Mouse (Mus musculus) spleen, adult 2 months (tissue): ENCODE results near the gene Ndufs2. TPM values are rescaled to one million over a fixed set of nuclear protein-coding genes. Genes with fewer than 3 reads are reported as not detected.

Experiments used
- DNase-seq, 2 experiments: peaks; one replicate each; pipeline versions ENCODE4 v3.0.0 to v3.0.0-alpha.2; 2012 to 2021; ENCODE audit warnings: low spot score in 2 of 2, low read depth in 1 of 2
- H3K27ac ChIP-seq: fragments of 200-500 bp; 2 replicates; pipeline ENCODE4 v1.5.1; 2012; ENCODE audit warnings: low read length, inconsistent platforms; ENCODE audit not compliant: insufficient read depth
- H3K27me3 ChIP-seq: fragments of 200-500 bp; 2 replicates; pipeline ENCODE4 v1.6.1; 2012; ENCODE audit warnings: mild to moderate bottlenecking, moderate library complexity, low read length, inconsistent platforms; ENCODE audit not compliant: control insufficient read depth, insufficient read depth
- H3K36me3 ChIP-seq: fragments of 200-500 bp; 2 replicates; pipeline ENCODE4 v1.6.1; 2012; ENCODE audit warnings: mild to moderate bottlenecking, low read length, inconsistent platforms; ENCODE audit not compliant: control insufficient read depth, insufficient read depth
- H3K4me1 ChIP-seq: fragments of 200-500 bp; 2 replicates; pipeline ENCODE4 v1.6.1; 2011; ENCODE audit warnings: inconsistent platforms; ENCODE audit not compliant: control insufficient read depth, insufficient read depth, insufficient read length
- H3K4me3 ChIP-seq: fragments of 200-500 bp; 2 replicates; pipeline ENCODE4 v1.5.1; 2011; ENCODE audit warnings: mild to moderate bottlenecking, inconsistent platforms; ENCODE audit not compliant: insufficient read depth, insufficient read length; ENCODE audit errors: extremely low read depth
- CTCF ChIP-seq: fragments of 200-500 bp; IDR thresholded peaks from 2 replicates; pipeline ENCODE4 v1.5.1; 2011; ENCODE audit warnings: mild to moderate bottlenecking, inconsistent platforms; ENCODE audit not compliant: insufficient read depth, insufficient read length, insufficient replicate concordance; ENCODE audit errors: extremely low read depth
- POLR2A ChIP-seq: fragments of 200-500 bp; IDR thresholded peaks from 2 replicates; pipeline ENCODE4 v1.6.1; 2011; ENCODE audit warnings: low read depth, low read length, inconsistent platforms
- WGBS: fragments of 180-500 bp; shearing (Covaris S2); methylation state at CpG from one replicate; pipeline ENCODE4 v1.1.7; 2018; 5-methylcytosine and 5-hydroxymethylcytosine counted together
- polyA plus RNA-seq: library from polyadenylated mRNA; depleted of rRNA; stranded (reverse); fragments of >200 nt; gene quantifications from 2 replicates; pipeline ENCODE4 v1.2.3, GENCODE M21; 2012; rRNA removed

The Ndufs2 gene
- 52.4 and 59.6 TPM in 2 replicates for polyA plus RNA-seq

DNA sequence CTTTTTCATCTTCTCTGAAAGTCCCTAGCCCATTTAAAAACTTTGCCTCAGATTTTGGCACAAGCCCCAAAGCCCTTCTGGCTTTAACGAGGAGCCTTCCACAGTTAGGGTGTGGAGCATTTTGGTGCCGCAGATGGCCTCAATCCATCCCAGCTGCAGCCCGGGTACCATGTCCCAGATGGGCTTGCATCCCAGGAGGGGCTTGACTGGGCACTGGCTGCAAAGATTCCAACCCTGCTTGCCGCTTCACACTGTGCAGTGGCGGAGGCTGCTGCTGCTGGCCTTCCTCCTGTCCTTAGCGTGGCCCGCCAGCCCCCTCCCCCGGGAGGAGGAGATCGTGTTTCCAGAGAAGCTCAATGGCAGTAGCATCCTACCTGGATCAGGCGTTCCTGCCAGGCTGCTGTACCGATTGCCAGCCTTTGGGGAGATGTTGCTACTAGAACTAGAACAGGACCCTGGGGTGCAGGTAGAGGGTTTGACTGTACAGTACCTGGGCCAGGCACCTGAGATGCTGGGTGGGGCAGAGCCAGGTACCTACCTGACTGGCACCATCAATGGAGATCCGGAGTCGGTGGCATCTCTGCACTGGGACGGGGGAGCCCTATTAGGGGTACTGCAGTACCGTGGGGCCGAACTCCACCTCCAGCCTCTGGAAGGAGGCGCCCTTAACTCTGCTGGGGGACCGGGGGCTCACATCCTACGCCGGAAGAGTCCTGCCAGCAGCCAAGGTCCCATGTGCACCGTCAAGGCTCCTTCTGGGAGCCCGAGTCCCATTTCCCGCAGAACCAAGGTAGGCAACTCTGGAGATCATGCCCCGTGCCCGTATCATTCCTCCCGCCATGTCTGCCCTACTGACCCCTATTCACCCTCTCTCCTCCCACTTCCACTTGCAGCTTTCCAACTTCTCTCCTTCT lies at the start of gene Ndufs2:
TSS of gene Ndufs2 (minus strand) at position 709 of the 914 bp plus-strand sequence.
- 69% methylated on average over 26 of the region's 26 CpGs for WGBS
- Histone ChIP-seq H3K27ac (no peak within 1 kb of the TSS), H3K4me1 (peaks cover 4% of the 10 kb centered on the region; the same call in 1 of the 2 replicates), H3K4me3 (no peak within 1 kb of the TSS), H3K36me3 (no peaks in the 10 kb centered on the region), H3K27me3 (0 out of 2 replicates have a peak, but pooled peaks cover 1% of the 10 kb centered on the region)
- no peak for TF ChIP-seq CTCF
- TF ChIP-seq POLR2A, result no peak
- DNase-seq, result no peak

GRCm38 (mm10) chr1:171298226-171298625 lies 47.0 kb upstream of the Ndufs2 start:
- Histone ChIP-seq H3K27me3 (no peaks in the 10 kb centered on the region), H3K36me3 (no peaks in the 10 kb centered on the region), H3K4me1 (peaks cover 3% of the 10 kb centered on the region; the same call in 1 of the 2 replicates), H3K27ac (no peak overlapping the region), H3K4me3 (no peak overlapping the region)
- no peak for TF ChIP-seq CTCF
- TF ChIP-seq POLR2A, result no peak
- DNase-seq, result no peak
- WGBS, result 75% methylated on average over 3 of the region's 3 CpGs

DNA sequence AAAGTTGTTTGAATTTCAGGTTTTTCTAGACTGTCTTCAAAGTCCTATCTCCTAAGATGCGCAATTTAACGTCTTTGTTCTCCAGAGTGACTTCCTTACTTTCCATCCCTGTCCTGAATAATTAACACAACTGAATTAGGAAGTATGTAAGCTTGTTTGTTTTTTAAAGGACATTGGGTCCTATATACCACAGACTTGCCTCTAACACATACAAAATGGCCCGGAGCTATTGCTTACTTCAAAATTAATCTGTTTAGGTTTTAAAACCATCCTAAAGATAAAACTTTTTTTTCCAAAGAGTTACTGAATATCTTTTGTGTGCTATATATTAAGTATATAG lies 43.8 kb upstream of the Ndufs2 start:
- peak overlapping the region; percentile 95 for H3K27ac ChIP-seq
- WGBS, result 13% methylated on average over 3 of the region's 3 CpGs

DNA sequence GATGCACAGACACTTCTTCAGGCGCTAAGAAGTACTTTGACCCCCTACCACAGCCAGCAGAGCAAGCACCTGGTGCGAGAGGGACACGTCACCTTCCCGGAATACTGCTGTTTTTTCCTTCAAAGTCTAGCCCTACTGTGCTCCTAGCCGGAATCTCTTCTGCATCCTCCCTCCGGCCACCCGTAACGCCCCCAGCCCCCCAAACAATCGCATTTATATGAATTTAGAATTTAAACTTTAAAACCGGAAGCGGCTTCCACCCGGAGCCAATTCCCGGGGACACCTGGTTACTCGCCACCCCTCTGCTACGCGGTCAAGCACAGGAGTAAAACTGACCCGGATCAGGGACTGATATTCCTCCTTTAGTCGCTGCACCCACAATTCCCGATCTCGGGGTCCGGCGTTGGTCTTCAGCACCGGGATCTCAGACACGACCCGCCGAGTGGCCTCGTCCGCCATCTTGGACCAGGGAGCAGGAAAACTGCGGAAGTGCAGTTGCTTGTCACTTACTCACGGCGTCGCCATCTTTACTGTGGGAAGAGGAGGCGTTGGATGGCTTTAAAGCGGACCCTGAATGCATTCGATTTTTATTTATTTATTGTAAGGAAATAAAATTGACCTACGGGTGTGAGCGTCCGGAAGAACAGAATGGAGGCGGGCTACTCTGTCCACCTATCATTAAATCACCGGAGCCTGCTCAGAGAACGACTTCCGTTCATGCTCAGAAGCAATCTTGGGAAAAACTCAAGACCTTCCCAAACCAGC lies 43.3 kb upstream of the Ndufs2 start, which contains the start of gene Ufc1:
TSS of gene Ufc1 (minus strand) at position 727 of the 765 bp plus-strand sequence.
- H3K36me3 ChIP-seq, result no peaks in the 10 kb centered on the region
- DNase-seq, result peak; percentile 74 to 78
- H3K4me1 ChIP-seq, result peaks cover 3% of the 10 kb centered on the region; the same call in 1 of the 2 replicates
- H3K4me3 ChIP-seq, result peak within 1 kb of the TSS; percentile 97
- TF ChIP-seq POLR2A (peak; percentile 53; the same call in 1 of the 2 replicates), CTCF (no peak)
- peak within 1 kb of the TSS; percentile 95 for H3K27ac ChIP-seq
- WGBS, result under 1% methylated on average over 42 of the region's 42 CpGs
- H3K27me3 ChIP-seq, result no peaks in the 10 kb centered on the region

More for the DNA sequence above, 43.8 kb upstream of the Ndufs2 start:
- DNase-seq, result no peak
- Histone ChIP-seq H3K4me1 (peaks cover 3% of the 10 kb centered on the region; the same call in 1 of the 2 replicates), H3K36me3 (no peaks in the 10 kb centered on the region), H3K27me3 (no peaks in the 10 kb centered on the region), H3K4me3 (peak overlapping the region; percentile 97)
- no peak for TF ChIP-seq POLR2A
- TF ChIP-seq CTCF, result no peak

DNA sequence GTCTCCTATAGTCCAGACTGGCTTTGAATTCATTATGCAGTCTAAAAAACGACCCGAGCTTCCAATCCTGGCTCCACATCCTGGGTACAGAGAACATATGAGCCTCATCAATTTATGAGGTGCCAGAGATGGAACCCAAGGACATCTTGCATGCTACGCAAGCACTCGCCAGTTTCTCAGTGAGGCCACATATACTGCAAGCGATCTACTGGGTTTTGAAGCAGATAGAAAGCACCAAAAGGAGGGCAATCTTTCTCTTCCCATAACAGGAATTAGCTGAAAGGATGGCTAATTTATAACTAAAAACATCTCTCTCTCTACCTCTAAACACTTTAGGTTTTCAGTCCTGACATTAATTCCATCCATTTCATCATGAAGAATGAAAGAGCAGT lies 42.7 kb upstream of the Ndufs2 start:
- Histone ChIP-seq H3K27me3 (no peaks in the 10 kb centered on the region), H3K27ac (peak overlapping the region; percentile 95; the same call in 1 of the 2 replicates), H3K4me1 (peaks cover 3% of the 10 kb centered on the region; the same call in 1 of the 2 replicates), H3K36me3 (peaks cover 3% of the 10 kb centered on the region), H3K4me3 (peak overlapping the region; percentile 97)
- no peak for DNase-seq
- 45% methylated on average over 5 of the region's 5 CpGs for WGBS
- no peak for TF ChIP-seq CTCF
- no peak for TF ChIP-seq POLR2A

DNA sequence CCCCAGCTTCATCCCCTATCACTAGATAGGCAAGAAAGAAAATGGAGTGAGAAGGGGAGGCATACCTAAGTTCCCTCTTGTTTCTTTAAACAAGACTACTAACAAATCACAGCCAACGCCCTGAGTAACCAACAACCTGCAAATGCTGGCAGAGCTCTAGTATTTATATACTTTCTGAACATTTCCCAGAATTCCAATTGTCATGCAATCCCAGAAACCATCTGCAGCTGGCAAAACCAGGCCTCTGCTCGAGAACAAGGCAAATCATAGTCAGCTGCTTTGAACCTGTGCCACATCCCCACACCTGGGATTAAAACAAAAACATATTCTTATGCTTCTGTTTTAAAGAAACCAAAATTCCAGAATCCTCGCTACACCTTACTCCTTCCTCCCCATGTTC lies 42.2 kb upstream of the Ndufs2 start:
- 89% methylated on average over 3 of the region's 3 CpGs for WGBS
- H3K36me3 ChIP-seq, result peaks cover 3% of the 10 kb centered on the region
- no peaks in the 10 kb centered on the region for H3K27me3 ChIP-seq
- peaks cover 3% of the 10 kb centered on the region; the same call in 1 of the 2 replicates for H3K4me1 ChIP-seq
- DNase-seq, result no peak
- TF ChIP-seq CTCF (no peak), POLR2A (no peak)
- H3K27ac ChIP-seq, result no peak overlapping the region
- no peak overlapping the region for H3K4me3 ChIP-seq
